8 mouse cellular contexts compared by ENCODE assay signal in genomic region chr11:34783587-34784043, GRCm38 (mm10). TPM values are rescaled to one million over a fixed set of nuclear protein-coding genes. Genes with fewer than 3 reads are reported as not detected.
DNase-seq lines count a peak whose midpoint lies in the region; ATAC-seq and TF ChIP-seq lines count a peak whose summit lies in the region.

TSS of gene Dock2 (minus strand) at chr11:34783892.

- no peak for TF ChIP-seq POLR2A in heart, adult 2 months (IDR thresholded peaks at IDR 0.05; ENCODE audit: insufficient read depth, low read depth, low read length)

- TF ChIP-seq EP300 in heart, adult 2 months (IDR thresholded peaks at IDR 0.05; ENCODE audit: insufficient read depth, low read depth, low read length), result no peak

- H3K36me3 ChIP-seq in heart, adult 2 months (ENCODE audit: control insufficient read depth, insufficient read depth, low read length), result no peaks in the 10 kb centered on the region
- no peaks in the 10 kb centered on the region for H3K36me3 ChIP-seq in heart, embryonic 11.5 days (ENCODE audit: control insufficient read depth, insufficient read depth, low read length)

- peak; percentile 40 to 64 for DNase-seq in heart, adult 2 months
- peak; percentile 27 to 57 for DNase-seq in heart, adult 9 months (ENCODE audit: low spot score in 2 of 2)
- peak; percentile 38 for DNase-seq in lung, postnatal 14 days
- DNase-seq in thymus, adult 18-20 months, result peak; percentile 68 to 79
- DNase-seq in adrenal gland, postnatal 25 days, result no peak
- DNase-seq in layer of hippocampus, postnatal 36 days, result no peak
- no peak for DNase-seq in ovary, postnatal 14 days (ENCODE audit: low spot score)

- H3K9me3 ChIP-seq in heart, embryonic 11.5 days (replicated peaks; ENCODE audit: control insufficient read depth, low read length), result no peaks in the 10 kb centered on the region

- no peak within 1 kb of the TSS; the same call in 1 of the 2 replicates for H3K4me3 ChIP-seq in heart, adult 2 months
- no peak within 1 kb of the TSS for H3K4me3 ChIP-seq in heart, embryonic 11.5 days (ENCODE audit: low read depth, low read length)

- ATAC-seq in heart, embryonic 11.5 days (replicated peaks; ENCODE audit: insufficient number of reproducible peaks, low FRiP score, low TSS enrichment), result no peak

- no peaks in the 10 kb centered on the region for H3K79me2 ChIP-seq in heart, adult 2 months (replicated peaks; ENCODE audit: control insufficient read depth, insufficient read depth, low read length)

- H3K4me2 ChIP-seq in heart, embryonic 11.5 days, result no peak within 1 kb of the TSS

- WGBS in heart, adult 2 months, result 64% methylated on average over 12 of the region's 12 CpGs
- WGBS in heart, embryonic 11.5 days (ENCODE audit: insufficient replicate concordance), result 72% methylated on average over 12 of the region's 12 CpGs

- no peak within 1 kb of the TSS for H3K9ac ChIP-seq in heart, adult 2 months (ENCODE audit: low read depth, low read length)
- no peak within 1 kb of the TSS for H3K9ac ChIP-seq in heart, embryonic 11.5 days (ENCODE audit: low read depth, low read length)

- H3K27ac ChIP-seq in heart, adult 2 months, result no peak within 1 kb of the TSS
- no peak within 1 kb of the TSS for H3K27ac ChIP-seq in heart, embryonic 11.5 days (ENCODE audit: low read depth, low read length)

- no peaks in the 10 kb centered on the region for H3K27me3 ChIP-seq in heart, adult 2 months (ENCODE audit: control insufficient read depth, insufficient read depth, low read length)
- H3K27me3 ChIP-seq in heart, embryonic 11.5 days (ENCODE audit: control insufficient read depth, insufficient read depth, low read length), result no peaks in the 10 kb centered on the region

- no peaks in the 10 kb centered on the region for H3K4me1 ChIP-seq in heart, adult 2 months (ENCODE audit: control insufficient read depth, insufficient read depth, low read length)
- H3K4me1 ChIP-seq in heart, embryonic 11.5 days (ENCODE audit: control insufficient read depth, insufficient read depth, low read length), result no peaks in the 10 kb centered on the region

- intact Hi-C loops in heart, adult 2 months (cut with DNase I), result no loop called here

- TF ChIP-seq CTCF in heart, adult 2 months (IDR thresholded peaks at IDR 0.05), result no peak

RNA-seq across cellular contexts. Expression of gene Dock2, which starts in this region (rescaled TPM):
- 1 to 10 TPM; 2.3 to 3.4 TPM for total RNA-seq in heart, adult 2 months (2021)
- polyA plus RNA-seq in heart, adult 2 months (2012; rRNA removed), result 1.4 and 1.7 TPM in 2 replicates
- 0.72 and 0.96 TPM in 2 replicates for polyA plus RNA-seq in heart, embryonic 11.5 days (2014; fragmentation: Nextera tagmentation; extraction: Ambion mirVana)
- total RNA-seq in adrenal gland, postnatal 25 days (2021), result 1.2 and 2.2 TPM in 2 replicates
- 1 to 10 TPM; 2.2 to 3.0 TPM for total RNA-seq in layer of hippocampus, postnatal 36 days (2021)

Comparison
In these comparisons a context has a peak if more than half of its experiments do, and no peak if none do; other contexts are left out.
1. DNase-seq: peak in heart, adult 2 months (2 of 2), heart, adult 9 months (2 of 2), lung, postnatal 14 days (single experiment) and thymus, adult 18-20 months (2 of 2); none in adrenal gland, postnatal 25 days (single experiment), layer of hippocampus, postnatal 36 days (0 of 2) and ovary, postnatal 14 days (single experiment).